Mouse (Mus musculus) intestine, embryonic 16.5 days (tissue): Measurements from ENCODE around the gene Ankra2. TPM values are rescaled to one million over a fixed set of nuclear protein-coding genes. Genes with fewer than 3 reads are reported as not detected.
A peak's percentile ranks its signal among the peaks of the same experiment; 100 is the strongest.

Experiments
- ATAC-seq: fragments of 200-750 bp; cut with Nextera tagmentation; 2 replicates; pipeline ENCODE4 v1.8.0; 2017; ENCODE audit warnings: moderate TSS enrichment, moderate library complexity
- H3K27ac ChIP-seq: fragments of 300-500 bp; sonication (generic); 2 replicates; pipeline ENCODE4 v1.5.1; 2014; ENCODE audit warnings: mild to moderate bottlenecking, low read length
- H3K27me3 ChIP-seq: fragments of 300-500 bp; sonication (generic); replicated peaks from 2 replicates; pipeline ENCODE4 v1.6.1; 2014; ENCODE audit warnings: low read length, control low read depth, mixed read lengths; ENCODE audit not compliant: control insufficient read depth, insufficient read depth
- H3K36me3 ChIP-seq: fragments of 300-500 bp; sonication (generic); 2 replicates; pipeline ENCODE4 v1.6.1; 2014; ENCODE audit warnings: low read length, control low read depth; ENCODE audit not compliant: control insufficient read depth, insufficient read depth
- H3K4me1 ChIP-seq: fragments of 300-500 bp; sonication (generic); 2 replicates; pipeline ENCODE4 v1.6.1; 2014; ENCODE audit warnings: low read length, control low read depth, mixed read lengths; ENCODE audit not compliant: control insufficient read depth, insufficient read depth
- H3K4me2 ChIP-seq: fragments of 300-500 bp; sonication (generic); 2 replicates; pipeline ENCODE4 v1.6.1; 2014; ENCODE audit warnings: low read depth, low read length, control low read depth
- H3K4me3 ChIP-seq: fragments of 300-500 bp; sonication (generic); 2 replicates; pipeline ENCODE4 v1.5.1; 2014; ENCODE audit warnings: mild to moderate bottlenecking, low read length
- H3K9ac ChIP-seq: fragments of 300-500 bp; sonication (generic); 2 replicates; pipeline ENCODE4 v1.6.1; 2014; ENCODE audit warnings: low read depth, low read length
- H3K9me3 ChIP-seq: fragments of 300-500 bp; sonication (generic); 2 replicates; pipeline ENCODE4 v1.6.1; 2016; ENCODE audit warnings: low read length, control low read depth; ENCODE audit not compliant: control insufficient read depth
- WGBS: fragments of 180-500 bp; shearing (Covaris S2); extraction: QIAGEN DNeasy Blood & Tissue Kit; methylation state at CpG from one replicate; pipeline ENCODE4 v1.1.7; 2014; 5-methylcytosine and 5-hydroxymethylcytosine counted together
- polyA plus RNA-seq: library from polyadenylated mRNA; unstranded; fragments of >200 nt; fragmentation: Nextera tagmentation; extraction: Ambion mirVana; gene quantifications from 2 replicates; pipeline ENCODE4 v1.2.1, GENCODE M21; 2015

Gene Ankra2
- polyA plus RNA-seq, result 17.2 and 17.8 TPM in 2 replicates

GRCm38 (mm10) chr13:98262636-98263457 is at the start of gene Ankra2, which contains the start of gene Utp15:
Ankra2 (plus strand) TSS chr13:98263074.
Utp15 (minus strand) TSS chr13:98263041.
- WGBS, result under 1% methylated on average over 71 of the region's 71 CpGs
- Histone ChIP-seq H3K36me3 (0 out of 2 replicates have a peak, but pooled peaks cover 8% of the 10 kb centered on the region), H3K4me2 (peak within 1 kb of the TSS; percentile 88), H3K9me3 (no peaks in the 10 kb centered on the region), H3K4me1 (peaks cover 17% of the 10 kb centered on the region), H3K4me3 (peak within 1 kb of the TSS; percentile 93), H3K27ac (peak within 1 kb of the TSS; percentile 97), H3K9ac (peak within 1 kb of the TSS; percentile 91), H3K27me3 (no peaks in the 10 kb centered on the region)
- peak; percentile 99 for ATAC-seq

DNA sequence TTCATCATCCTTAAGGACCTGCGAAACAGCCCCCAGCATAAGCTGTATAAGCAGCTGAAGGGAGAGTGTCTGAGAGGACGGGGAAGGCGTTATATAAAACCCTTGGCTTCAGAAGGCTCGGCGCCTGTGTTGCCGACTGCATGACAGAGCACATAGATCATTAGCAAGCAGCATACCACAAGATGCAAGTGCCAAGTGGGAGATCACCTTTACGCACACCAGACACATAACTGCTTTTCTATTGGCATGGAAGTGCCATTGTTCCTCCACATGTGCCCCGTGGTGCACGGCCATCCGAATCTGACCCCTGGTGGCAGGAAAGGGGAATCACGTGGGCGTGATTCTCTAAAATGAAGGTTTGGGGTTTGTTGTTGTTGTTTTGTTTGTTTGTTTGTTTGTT is 40.0 kb upstream of the Ankra2 start:
- 31% methylated on average over 12 of the region's 12 CpGs for WGBS
- no peak overlapping the region for H3K4me3 ChIP-seq
- no peaks in the 10 kb centered on the region for H3K36me3 ChIP-seq
- no peak overlapping the region for H3K9ac ChIP-seq
- no peak for ATAC-seq
- H3K27ac ChIP-seq, result no peak overlapping the region
- no peaks in the 10 kb centered on the region for H3K4me1 ChIP-seq
- no peaks in the 10 kb centered on the region for H3K9me3 ChIP-seq
- H3K4me2 ChIP-seq, result no peak overlapping the region
- H3K27me3 ChIP-seq, result no peaks in the 10 kb centered on the region

- no peak overlapping the region for H3K9ac ChIP-seq
- no peaks in the 10 kb centered on the region for H3K4me1 ChIP-seq
- no peak overlapping the region for H3K27ac ChIP-seq
- no peak overlapping the region for H3K4me3 ChIP-seq
- WGBS, result 69% methylated on average over 2 of the region's 2 CpGs
- no peaks in the 10 kb centered on the region for H3K9me3 ChIP-seq
- no peak overlapping the region for H3K4me2 ChIP-seq
- H3K36me3 ChIP-seq, result no peaks in the 10 kb centered on the region
- no peaks in the 10 kb centered on the region for H3K27me3 ChIP-seq
- no peak for ATAC-seq
Observed at GRCm38 (mm10) chr13:98226225-98226624, 36.6 kb upstream of the Ankra2 start.

DNA sequence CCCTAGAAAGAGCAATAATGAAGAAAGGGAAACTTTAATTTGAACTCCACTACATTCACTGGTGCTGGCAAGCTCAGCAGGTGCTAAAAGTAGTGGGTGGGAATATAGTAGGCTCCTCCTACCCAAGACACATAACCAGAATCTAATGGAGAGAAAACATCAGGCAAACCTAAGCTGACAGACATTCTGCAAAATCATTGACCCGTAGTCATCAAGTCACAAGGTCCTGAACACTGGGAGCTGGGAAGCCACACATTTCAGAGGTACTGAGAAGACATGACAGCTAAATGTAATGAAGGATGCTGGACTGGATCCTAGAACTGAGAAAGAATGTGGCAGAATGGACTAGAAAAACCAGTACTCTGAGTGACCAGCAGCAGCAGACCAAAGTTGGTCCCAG is 32.4 kb upstream of the Ankra2 start:
- no peaks in the 10 kb centered on the region for H3K36me3 ChIP-seq
- H3K4me1 ChIP-seq, result no peaks in the 10 kb centered on the region
- H3K9ac ChIP-seq, result no peak overlapping the region
- no peaks in the 10 kb centered on the region for H3K27me3 ChIP-seq
- ATAC-seq, result no peak
- 94% methylated on average over 1 of the region's 1 CpGs for WGBS
- no peak overlapping the region for H3K4me3 ChIP-seq
- no peak overlapping the region for H3K4me2 ChIP-seq
- H3K9me3 ChIP-seq, result no peaks in the 10 kb centered on the region
- H3K27ac ChIP-seq, result no peak overlapping the region

DNA sequence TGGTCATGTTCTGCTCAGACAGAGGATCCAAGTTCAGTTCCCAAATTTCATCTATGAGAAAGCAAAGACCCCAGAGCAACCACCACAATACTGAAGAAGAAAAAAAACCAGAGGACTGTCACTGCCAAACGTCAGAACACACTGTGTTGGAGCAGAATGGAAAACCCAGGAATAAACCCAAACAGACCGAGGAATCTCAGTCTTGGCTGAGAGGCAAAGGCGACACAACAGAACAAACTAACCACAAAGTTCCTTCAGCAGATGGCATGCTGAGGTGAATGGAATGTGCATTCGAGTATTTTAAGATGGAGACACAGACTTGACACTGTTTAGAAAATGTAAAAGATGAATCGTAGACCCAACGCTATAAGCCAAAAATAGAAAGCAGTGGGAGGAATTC is 27.4 kb upstream of the Ankra2 start:
- Histone ChIP-seq H3K4me2 (no peak overlapping the region), H3K9me3 (no peaks in the 10 kb centered on the region), H3K27ac (no peak overlapping the region), H3K4me3 (no peak overlapping the region), H3K4me1 (no peaks in the 10 kb centered on the region), H3K36me3 (no peaks in the 10 kb centered on the region), H3K27me3 (no peaks in the 10 kb centered on the region), H3K9ac (no peak overlapping the region)
- ATAC-seq, result no peak
- 59% methylated on average over 6 of the region's 6 CpGs for WGBS

GRCm38 (mm10) chr13:98239978-98240641 is 22.8 kb upstream of the Ankra2 start:
- no peaks in the 10 kb centered on the region for H3K4me1 ChIP-seq
- H3K9ac ChIP-seq, result no peak overlapping the region
- no peaks in the 10 kb centered on the region for H3K9me3 ChIP-seq
- H3K4me2 ChIP-seq, result no peak overlapping the region
- no peaks in the 10 kb centered on the region for H3K27me3 ChIP-seq
- H3K36me3 ChIP-seq, result no peaks in the 10 kb centered on the region
- no peak overlapping the region for H3K27ac ChIP-seq
- WGBS, result 18% methylated on average over 12 of the region's 12 CpGs
- ATAC-seq, result no peak
- no peak overlapping the region for H3K4me3 ChIP-seq

DNA sequence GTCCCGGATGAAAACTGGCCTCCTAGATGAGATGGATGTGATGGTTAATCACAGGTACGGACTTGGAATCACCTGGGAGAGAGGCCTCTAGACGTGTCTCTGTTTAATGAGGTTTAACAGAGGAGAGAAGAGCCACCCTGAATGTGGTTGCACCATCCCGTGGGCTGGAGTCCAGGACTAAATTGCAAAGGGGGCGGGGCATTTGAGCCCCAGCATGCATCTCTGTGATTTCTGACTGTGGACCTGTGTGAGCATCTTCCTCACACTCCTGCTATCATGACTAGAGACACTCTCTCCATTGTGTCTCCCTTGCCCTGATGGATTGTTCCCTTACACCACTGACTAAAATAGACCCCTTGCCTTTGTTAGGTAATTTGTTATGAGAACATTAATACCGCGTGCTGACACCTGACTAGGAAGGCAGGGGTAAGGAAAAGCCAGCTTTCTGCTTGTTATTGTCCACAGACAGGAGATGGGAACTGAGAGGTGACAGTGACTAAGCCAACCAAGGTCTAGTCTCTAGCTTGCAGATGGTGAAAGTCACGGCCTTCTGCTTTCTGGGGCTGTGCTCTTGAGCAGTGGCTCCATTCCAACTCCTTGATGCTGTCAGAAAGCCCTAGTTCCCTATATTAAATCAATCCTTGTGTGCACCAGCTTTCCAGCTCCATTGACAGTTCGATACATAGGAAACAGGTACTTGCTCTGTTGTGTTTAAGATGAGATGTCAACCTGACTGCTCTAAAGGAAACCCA is 21.2 kb upstream of the Ankra2 start:
- ATAC-seq, result no peak
- no peak overlapping the region for H3K9ac ChIP-seq
- H3K27ac ChIP-seq, result no peak overlapping the region
- 69% methylated on average over 9 of the region's 9 CpGs for WGBS
- H3K9me3 ChIP-seq, result no peaks in the 10 kb centered on the region
- no peaks in the 10 kb centered on the region for H3K36me3 ChIP-seq
- no peaks in the 10 kb centered on the region for H3K4me1 ChIP-seq
- H3K4me2 ChIP-seq, result no peak overlapping the region
- H3K27me3 ChIP-seq, result no peaks in the 10 kb centered on the region
- no peak overlapping the region for H3K4me3 ChIP-seq

DNA sequence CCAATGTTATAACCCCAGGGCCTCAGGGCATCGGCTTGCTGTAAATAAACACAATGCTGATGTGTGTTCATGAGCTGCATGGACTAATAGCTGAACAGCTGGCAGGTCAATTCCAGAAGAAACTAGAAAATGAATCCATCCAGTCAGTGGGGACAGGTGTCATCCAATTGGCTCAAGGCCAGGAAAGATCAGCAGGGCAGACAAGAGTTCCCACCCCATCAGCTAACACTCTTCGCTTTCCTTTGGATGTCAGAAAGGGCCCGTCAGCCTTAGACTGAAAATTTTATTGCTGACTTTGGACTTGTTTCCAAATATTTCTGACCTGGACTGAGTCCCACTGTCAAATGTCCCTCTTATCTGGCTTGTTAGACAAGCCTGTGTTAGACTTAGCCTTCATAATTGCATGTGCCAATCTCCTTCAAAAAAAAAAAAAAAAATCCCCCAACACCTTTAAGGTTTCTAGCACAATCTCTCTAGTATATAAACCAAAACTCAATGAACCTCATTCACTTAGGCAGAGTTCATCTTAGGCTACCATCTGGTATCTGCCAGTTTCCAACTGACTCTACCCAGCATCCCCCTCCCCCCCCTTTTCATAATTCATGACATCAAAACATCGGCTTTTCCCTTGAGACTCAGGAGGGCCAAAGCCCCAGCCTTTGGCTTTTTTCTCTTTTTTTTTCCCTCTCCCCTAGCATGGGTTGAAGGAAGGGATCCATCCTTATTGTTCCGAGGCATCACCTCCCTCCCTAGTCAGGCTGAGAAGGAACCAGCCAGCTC is 18.1 kb upstream of the Ankra2 start:
- no peak overlapping the region for H3K4me2 ChIP-seq
- no peak overlapping the region for H3K9ac ChIP-seq
- no peak overlapping the region for H3K4me3 ChIP-seq
- no peaks in the 10 kb centered on the region for H3K27me3 ChIP-seq
- no peak overlapping the region for H3K27ac ChIP-seq
- H3K36me3 ChIP-seq, result peaks cover 13% of the 10 kb centered on the region; the same call in 1 of the 2 replicates
- no peak for ATAC-seq
- no peaks in the 10 kb centered on the region for H3K4me1 ChIP-seq
- WGBS, result 71% methylated on average over 4 of the region's 5 CpGs
- H3K9me3 ChIP-seq, result no peaks in the 10 kb centered on the region
